Mouse (Mus musculus) T-helper 17 cell (primary cell): ENCODE results near the gene Timm29.

Experiments used
- in situ Hi-C, 2 experiments: fragments of 300-600 bp; cut with MboI, MseI; formaldehyde crosslinking; loops; 1 replicate in 1 of 2; 2 replicates in 1 of 2; pipeline ENCODE4 v1.15.1; 2025; ENCODE audit warnings: high pct_unique_total_duplicates in 2 of 2

The Timm29 gene

DNA sequence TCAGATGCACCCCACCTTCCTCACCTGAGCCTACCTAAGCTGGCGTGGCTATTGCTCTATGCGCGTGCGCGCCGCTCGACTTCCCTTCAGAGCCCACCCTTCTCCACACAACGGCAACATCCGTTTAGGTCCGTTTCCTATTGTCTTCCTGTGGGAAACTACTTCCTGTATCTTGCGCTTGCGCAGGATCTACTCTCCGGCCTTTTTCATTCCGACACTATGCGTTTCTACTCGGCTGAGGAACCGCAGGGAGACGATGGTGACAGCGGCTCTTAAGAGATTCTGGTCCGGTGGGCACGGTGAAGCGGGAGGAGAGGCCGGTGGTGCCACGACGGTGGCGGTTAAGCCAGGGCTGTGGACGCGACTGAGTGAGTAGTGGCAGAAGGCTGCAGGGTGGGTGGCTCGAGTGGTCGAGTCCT is at the start of gene Timm29, which contains the start of gene Yipf2:
Timm29 (plus strand) TSS at position 20 of the 419 bp plus-strand sequence.
Yipf2 (minus strand) TSS at position 126 of the 419 bp plus-strand sequence.
- in situ Hi-C loops = no loop called here

DNA sequence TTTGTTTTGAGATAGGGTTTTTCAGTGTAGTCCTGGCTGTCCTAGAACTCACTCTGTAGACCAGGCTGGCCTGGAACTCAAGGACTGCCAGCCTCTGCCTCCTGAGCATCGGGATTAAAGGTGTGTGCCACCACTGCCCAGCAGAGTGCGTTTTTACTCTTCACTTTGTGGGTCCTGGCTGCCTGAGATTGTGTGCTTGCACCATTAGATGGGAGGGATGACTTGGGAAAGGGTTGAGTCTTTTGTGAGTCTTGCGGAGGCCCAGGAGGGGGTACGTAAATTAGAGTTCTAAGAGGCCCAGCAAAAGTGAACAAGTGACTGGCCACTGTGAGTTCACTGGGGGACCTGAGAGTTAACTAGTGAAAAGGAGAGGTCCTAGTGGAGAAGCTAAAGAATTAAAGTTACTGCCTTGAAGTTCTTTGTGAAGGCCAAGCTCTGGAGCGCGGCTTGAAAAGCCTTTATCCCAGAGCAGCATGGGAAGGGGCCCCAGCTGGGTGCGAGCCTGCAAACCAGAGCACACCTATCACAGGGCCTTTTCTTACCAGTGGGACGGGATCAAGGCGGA is 47.1 kb upstream of the Timm29 start:
- in situ Hi-C loops = no loop called here

DNA sequence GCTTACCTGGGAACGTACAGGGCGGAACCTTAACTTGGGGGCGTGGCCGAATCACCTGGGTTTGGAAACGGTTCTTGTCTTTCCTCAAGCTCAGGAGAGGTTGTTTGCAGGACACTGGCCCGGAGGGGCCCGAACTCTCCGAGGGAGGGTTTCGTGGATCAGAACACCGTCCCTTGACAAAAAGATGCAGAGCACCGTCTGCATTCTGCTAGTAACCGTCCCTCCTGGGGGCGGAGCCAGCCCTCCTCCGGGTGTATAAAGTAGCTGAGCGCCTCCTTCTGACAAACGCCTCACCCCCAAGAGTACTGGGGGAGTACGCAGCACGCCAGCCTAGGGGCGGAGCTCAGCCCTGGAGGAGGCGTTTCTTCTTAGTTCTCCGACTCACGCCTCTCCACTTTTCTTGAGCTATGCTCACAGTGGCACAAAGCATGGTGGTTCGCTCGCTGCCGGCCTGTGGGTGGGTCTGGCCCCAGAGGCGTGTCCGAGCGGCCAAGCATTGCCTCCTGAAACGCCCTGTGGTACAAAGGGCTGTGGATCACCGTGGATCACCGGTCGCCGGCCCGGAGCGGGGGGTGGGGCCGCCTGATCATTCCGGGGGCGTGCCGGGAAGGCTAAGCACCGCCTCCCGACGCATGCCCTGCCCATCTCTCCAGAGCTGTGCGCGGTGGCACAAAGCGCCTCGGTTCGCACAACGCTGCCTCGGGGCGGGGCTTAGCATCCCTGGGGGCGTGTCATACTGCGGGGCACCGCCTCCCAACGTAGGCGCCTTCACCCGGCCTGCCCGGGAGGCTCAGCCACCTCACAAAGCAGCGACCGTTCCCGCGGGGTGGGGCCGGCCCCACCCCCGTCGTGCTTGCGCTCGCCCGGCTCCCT is 46.4 kb upstream of the Timm29 start:
- in situ Hi-C loops = no loop called here

DNA sequence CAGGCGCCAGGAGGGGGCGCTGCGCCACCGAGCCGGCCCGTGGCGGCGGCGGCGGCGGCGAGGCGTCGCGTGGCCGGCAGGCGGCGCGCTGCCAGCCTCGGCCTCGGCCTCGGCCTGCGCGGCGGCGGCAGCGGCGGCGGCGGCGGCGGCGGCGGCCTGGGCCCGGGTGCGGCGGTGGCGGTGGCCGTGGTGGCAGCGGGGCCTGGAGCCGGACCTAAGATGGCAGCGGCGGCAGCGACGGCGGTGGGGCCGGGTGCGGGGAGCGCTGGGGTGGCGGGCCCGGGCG is 45.8 kb upstream of the Timm29 start, which contains the start of gene Carm1:
Carm1 (plus strand) TSS at position 106 of the 286 bp plus-strand sequence.
- in situ Hi-C loops = no loop called here

DNA sequence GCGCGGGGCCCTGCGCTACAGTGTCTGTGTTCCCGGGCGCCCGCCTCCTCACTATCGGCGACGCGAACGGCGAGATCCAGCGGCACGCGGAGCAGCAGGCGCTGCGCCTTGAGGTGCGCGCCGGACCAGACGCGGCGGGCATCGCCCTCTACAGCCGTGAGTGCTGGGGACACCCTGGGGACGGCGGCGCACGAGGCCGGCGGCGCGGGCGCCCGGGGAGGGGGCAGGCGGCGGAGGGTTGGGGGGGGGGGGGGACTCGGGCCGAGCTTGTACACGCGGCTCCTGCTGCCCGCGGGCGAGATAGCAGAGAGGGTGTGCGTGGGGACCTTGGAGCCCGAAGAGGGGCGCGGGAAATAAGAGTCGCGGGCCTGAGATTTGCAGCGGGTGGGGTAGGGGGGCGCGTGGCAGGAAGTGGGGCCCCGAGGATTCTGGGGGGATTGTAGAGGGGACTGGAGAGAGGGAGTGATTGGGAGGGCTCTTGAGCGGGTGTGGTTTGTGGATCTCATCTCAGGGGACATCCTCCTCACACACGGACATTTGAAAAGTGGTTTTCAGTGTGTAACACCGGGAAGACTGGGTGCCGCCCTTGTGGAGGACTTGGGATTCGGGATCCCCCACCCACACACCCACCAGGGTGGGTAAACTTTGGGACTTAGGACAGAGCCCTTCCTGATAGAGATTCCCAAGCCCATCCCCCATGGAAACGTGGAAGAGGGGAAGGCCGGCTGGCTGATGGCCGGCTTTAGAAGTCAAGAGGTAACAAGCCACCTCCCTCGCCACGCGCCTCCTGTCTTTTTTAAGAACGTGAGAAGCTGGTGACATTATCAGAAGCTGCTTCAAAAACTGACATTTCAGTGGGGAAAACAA is 45.2 kb upstream of the Timm29 start:
- in situ Hi-C loops = no loop called here

DNA sequence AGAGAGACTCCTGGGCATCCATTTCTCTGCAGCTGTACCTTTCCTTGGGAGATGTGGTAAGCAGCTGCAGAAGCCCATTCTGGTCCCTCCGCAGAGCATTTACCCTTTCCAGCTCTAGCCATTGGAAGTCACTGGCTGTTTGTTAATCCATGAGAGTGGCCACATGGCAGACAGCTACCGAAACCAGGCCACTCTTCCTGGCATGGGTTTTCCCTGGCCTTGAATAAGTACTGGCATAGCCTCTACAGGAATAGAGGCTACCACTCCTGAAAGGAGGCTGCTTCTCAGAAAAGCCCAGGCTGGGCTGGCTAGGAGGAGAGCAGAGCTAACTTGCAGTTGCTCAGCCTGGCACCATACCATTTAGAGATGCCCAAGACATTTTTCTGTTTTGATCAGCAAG is 41.5 kb upstream of the Timm29 start:
- in situ Hi-C loops = no loop called here

DNA sequence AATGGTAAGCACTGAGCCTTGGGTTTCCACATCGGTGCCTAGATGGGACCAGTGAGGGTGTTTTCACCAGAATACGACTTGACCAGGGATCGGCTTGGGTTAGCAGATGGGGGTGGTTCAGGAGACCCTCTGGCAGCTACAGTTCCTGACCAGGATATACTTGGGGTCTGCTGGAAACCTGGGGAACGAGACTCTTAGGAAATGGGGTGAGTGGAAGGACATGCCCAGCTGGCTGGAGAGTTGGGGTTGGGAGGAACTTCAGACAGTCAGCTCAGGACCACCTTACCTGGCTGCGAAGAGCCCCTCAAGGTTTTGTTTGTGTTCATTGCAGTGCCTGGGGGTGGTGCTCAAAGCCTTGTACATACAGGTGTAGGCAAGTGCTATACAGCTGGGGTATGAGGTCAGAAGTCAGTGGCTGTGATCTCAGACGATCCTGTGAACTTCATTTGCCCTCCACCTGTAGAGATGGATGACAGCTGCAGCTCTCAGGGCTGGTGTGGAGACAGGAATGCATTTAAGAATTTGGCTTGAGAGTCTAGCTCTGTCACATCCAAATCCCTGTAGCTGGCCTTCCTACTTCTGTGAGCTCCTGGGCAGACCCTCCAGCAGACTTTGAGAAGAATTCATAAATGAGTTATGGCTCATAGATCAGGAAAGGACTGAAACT is 38.8 kb upstream of the Timm29 start:
- in situ Hi-C loops = no loop called here

DNA sequence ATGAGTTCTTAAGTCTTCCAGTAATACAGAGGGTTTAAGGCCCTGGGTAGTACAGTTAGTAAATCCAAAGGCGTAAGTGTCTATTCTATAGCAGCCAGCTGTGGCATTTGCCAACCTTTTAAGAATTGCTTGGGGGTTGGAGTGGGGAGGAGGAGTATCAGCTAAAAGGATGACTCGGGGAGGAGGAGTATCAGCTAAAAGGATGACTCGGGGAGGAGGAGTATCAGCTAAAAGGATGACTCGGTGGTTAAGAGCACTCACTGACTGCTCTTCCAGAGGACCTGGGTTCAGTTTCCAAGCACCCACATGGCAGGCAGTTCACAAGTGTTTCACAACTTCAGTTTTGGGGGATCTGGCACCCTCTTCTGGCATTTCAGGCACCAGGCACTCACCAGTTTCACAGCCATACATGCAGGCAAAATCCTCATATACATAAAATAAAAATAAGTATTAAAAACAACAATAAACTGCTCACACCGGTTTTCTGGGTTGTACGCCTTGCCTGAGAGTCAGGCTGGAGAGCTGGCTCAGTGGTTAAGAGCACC is 37.3 kb upstream of the Timm29 start:
- in situ Hi-C loops = no loop called here

DNA sequence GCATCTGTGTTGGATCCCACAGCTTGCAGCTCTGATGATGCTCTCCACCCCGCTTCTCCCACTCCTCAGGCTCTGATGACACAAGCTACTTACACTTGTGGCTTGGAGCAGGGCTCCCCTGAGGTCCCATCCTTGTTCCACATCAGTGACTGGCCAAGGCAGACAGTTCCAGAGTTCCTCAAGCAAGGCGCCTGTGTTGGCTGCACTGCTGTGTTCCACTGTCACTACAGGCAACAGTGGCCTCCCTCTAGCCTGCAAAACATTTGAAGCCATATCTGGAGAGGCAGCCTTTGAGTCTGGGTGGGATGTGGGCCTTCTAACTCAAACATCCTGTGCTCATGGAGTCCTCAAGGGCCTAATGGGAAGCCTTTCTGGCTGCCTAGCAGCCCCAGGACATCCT is 35.5 kb upstream of the Timm29 start:
- in situ Hi-C loops = no loop called here

DNA sequence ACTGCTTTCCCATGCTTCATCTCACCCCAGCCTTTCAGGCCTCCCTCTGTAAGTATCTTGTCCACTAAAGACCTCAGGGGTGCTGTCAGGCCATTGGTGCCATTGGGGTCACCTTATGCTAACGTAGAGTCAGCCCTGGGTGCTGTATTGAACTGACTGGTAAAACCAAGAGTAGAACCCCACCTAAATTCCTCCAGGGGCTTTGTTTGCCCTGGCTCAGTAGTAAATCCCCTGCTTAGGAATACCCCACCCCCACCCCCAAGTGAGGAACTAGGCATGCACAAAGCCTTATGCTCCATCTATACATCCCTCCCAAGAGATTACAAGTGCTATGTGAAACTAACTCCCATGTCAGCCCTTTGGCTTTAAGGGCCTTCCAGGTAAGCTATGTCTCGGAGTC is 35.0 kb upstream of the Timm29 start:
- in situ Hi-C loops = no loop called here

DNA sequence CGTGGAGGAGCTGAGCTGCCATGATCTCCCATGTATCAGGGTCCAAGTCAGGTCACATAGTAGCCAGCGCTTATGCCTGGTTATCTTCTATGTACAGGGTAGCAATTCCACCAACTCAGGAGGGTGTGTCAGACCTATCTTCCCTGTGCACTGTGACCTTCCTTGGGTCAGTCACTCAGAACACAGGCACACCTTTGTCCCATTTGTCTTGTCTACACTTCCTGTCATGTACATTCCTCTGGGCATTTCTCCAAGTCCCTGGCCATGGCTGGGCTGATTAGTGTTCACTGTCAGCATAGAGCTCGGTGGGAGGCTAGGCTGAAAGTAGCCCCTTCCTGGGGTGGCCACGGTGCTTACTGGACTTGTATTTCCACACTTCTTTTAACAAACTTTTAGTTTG is 34.2 kb upstream of the Timm29 start:
- in situ Hi-C loops = no loop called here

DNA sequence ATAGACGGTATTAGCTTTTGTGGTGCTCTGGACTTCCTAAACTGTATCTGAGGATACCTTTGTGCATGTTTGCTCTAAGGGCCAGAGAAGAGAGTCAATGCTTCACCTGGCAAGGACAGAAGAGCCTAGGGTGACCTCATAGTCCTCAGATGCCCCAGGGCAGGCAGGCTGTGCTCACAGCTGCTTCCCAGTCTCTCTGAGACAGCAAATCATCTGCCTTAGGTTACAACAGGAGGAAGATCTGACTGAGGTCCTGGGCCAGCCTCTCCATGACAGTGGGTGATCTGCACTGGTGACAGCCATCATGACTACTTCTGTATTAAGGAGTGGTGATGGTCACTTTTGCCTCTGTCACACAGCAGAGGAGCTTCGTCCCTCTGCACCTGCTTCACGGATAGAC is 33.4 kb upstream of the Timm29 start:
- in situ Hi-C loops = no loop called here

DNA sequence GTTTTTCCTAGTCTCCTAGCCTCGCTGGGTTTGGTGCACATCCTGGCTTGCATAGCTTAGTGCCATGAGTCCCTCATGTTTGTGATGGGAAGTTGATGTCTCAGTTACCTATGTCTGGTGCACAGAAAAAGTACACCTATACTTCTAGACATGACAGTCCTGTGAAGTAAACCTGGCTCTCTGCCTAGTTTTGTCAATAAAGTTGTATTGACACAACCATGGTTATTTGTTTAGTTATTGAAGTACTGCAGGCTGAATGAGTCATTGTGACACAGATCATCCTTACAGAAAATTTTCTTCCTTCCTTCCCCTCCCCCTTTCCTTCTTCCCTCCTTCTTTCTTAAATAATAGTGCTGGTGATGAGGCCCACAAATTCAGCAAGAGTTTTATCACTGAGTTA is 28.1 kb upstream of the Timm29 start:
- in situ Hi-C loops = no loop called here

DNA sequence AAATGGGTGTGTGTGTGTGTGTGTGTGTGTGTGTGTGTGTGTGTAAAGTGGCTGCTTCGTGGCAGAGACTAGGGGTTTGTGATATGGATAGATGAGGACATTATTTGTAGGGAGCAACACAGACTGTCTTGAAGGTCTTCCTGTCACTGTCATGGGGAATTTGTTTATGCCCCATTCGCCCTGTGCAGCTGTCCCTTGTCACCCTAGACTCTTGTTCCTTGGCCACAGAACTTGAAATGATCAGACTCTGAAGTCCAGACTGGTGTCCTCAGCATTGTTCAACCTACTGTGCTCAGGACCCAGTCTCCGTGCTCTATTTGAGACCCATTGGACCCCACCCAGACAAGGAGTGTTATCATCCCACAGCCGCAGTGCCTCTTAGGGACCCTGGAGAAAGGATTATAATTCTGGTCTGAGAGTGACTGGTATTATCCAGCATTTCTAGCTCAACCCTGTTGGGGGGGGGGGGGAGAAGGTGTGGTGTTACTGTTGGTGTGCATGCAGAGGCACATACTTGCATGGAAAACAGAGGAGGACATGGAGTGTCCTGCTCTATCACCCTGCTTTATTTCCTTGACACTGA is 27.4 kb upstream of the Timm29 start:
- in situ Hi-C loops = no loop called here

DNA sequence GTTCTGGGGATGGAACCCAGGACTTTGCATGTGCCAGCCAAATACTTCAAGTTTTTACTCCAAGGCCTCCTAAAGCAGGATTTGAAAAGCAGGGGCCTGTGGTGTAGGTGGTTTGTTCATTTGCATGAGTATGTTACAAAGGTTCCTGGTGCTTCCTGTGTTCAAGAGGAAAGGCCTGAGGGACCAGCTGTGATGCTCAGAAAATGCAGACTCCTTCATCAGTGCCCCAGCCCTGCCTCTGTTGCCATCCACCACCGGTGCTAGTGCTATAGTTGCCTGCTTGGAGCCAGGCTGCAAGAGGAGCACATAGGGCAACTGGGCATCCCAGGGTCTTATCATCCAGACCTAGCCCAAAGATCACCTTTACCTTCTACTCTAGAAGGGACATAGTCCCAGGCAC is 26.0 kb upstream of the Timm29 start:
- in situ Hi-C loops = no loop called here

DNA sequence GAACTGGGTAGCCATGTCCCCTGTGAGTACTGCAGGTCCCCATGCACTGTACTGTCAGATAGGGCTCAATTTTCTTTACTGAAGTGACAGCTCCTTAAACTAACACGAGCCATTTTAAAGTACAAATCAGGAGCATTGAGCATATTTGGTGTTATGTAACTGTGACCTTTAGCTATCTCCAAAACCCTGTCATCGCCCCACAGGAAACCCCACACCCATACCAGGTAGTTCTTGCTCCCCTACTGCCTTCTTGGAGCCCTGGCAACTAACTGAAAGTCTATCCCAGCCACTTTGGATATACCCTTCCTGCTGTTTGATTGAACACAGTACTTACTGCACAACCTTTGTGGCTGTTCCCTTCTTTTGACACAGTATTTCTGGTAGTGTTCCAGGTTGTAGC is 25.5 kb upstream of the Timm29 start:
- in situ Hi-C loops = no loop called here

DNA sequence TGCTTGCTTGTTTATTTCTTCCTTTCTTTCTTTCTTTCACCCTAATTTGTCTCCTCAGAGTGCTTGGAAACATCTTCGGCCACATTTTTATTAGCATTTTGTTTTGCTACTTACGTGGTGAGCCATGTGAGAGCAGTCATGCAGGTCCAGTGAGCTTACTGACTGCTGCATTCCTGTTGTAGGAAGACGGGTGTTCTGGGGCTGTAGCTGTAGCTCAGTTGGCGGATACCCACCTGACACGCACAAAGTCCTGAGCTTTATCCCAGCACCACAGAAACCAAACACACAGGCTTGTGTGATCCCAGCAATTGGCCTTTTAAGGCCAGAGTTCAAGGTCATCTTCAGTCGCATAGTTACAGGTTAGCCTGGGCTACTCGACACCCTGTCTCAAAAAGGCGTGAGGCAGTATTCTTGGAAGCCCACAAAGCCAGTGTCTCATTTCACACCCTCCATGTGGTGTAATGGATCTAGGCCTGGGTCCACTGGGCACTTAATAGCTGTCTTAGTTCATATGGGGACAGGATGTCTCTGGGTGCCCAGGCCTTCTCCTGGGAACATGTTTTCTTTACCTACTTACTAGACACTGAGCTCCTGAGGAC is 23.8 kb upstream of the Timm29 start:
- in situ Hi-C loops = no loop called here

DNA sequence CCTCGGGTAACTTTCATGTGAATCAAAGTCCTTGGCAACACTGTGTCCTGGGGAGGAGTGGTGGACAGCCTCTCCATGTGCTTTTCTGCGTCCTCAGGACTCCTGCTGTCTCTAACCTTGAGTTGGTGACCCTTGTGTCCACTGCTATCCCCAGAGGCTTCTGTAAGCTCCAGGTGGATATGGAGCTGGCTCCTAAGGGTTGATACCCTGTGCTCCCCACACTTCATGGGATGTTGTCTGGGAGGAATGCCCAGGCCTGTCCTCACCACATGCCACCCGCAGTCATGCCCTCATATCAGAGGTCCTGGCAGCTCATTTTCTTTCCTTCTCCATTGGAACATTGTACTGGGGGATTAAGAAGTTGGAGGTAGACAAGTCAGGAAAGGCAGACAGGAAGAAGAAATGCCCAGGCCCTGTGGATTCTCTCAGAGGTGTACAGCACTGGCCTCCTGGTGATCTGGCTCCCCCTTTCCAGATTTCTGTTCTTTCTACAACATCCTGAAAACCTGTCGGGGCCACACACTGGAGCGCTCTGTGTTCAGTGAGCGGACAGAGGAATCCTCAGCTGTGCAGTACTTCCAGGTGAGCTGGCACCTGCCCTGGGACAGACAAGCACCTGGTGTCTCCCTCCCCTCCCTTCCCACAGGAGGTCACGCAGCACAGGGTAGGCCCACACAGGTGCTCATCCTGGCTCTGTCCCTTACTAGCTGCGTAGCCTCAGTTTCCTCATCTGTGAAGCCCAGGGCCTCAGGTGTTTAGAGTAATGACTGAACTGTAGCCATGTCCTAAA is 18.3 kb upstream of the Timm29 start:
- in situ Hi-C loops = no loop called here

DNA sequence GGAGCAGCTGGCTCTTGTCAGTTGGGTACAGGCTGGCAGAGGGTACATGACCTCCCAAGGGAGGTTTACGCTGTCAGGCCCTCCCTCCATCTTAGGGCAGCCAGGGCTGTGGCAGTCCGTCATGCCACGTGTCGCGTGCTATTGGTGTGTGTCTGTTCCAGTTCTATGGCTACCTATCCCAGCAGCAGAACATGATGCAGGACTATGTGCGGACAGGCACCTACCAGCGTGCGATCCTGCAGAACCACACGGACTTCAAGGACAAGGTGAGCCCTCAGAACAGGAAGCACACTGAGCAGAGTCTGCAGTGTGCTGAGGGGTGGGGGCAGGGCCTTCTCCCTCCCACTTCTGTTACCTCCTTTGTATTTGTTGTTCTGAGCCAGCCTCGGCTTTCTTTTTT is 17.3 kb upstream of the Timm29 start:
- in situ Hi-C loops = no loop called here

DNA sequence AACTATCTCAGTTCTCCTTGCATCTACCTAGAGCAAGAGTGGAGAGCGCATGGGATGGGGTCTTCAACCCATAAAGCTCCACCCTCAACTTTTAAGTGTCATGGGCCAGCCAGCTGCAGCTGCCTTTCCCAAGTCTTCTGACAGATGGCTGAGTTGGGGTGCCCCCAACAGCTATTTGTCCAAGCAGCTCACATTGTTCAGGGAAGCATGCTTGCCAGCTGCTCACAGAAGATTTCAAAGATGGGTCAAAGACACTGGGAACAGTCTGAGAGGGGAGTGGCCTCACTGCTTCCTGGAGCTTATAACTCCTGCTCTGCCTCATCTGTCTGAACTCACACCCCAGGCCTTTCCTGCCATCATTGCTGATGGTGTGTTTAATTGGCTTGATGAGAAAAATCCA is 16.2 kb upstream of the Timm29 start:
- in situ Hi-C loops = no loop called here
